Mouse (Mus musculus) limb, embryonic 15.5 days (tissue): Measurements from ENCODE around the gene Samd11. TPM values are rescaled to one million over a fixed set of nuclear protein-coding genes. Genes with fewer than 3 reads are reported as not detected.

ENCODE experiments used
- ATAC-seq: fragments of 200-750 bp; cut with Nextera tagmentation; 2 replicates; pipeline ENCODE4 v1.8.0; 2017; ENCODE audit warnings: low read depth, moderate TSS enrichment; ENCODE audit not compliant: insufficient number of reproducible peaks, low FRiP score, low TSS enrichment
- H3K27ac ChIP-seq: fragments of 300-500 bp; sonication (generic); 2 replicates; pipeline ENCODE4 v1.5.1; 2015; ENCODE audit warnings: moderate library complexity, mild to moderate bottlenecking, inconsistent platforms
- H3K27me3 ChIP-seq: fragments of 300-500 bp; sonication (generic); 2 replicates; pipeline ENCODE4 v1.6.1; 2015; ENCODE audit warnings: inconsistent platforms
- H3K36me3 ChIP-seq: fragments of 300-500 bp; sonication (generic); 2 replicates; pipeline ENCODE4 v1.6.1; 2015; ENCODE audit warnings: inconsistent platforms
- H3K4me1 ChIP-seq: fragments of 300-500 bp; sonication (generic); 2 replicates; pipeline ENCODE4 v1.6.1; 2015; ENCODE audit warnings: inconsistent platforms
- H3K4me2 ChIP-seq: fragments of 300-500 bp; sonication (generic); 2 replicates; pipeline ENCODE4 v1.6.1; 2015; ENCODE audit warnings: mild to moderate bottlenecking, inconsistent platforms
- H3K4me3 ChIP-seq: fragments of 300-500 bp; sonication (generic); 2 replicates; pipeline ENCODE4 v1.5.1; 2015; ENCODE audit warnings: mild to moderate bottlenecking, inconsistent platforms
- H3K9ac ChIP-seq: fragments of 300-500 bp; sonication (generic); 2 replicates; pipeline ENCODE4 v1.6.1; 2015; ENCODE audit warnings: inconsistent platforms
- H3K9me3 ChIP-seq: fragments of 300-500 bp; sonication (generic); 2 replicates; pipeline ENCODE4 v1.6.1; 2016; ENCODE audit warnings: inconsistent platforms
- WGBS: fragments of 180-500 bp; shearing (Covaris S2); methylation state at CpG from one replicate; pipeline ENCODE4 v1.1.7; 2015; 5-methylcytosine and 5-hydroxymethylcytosine counted together
- polyA plus RNA-seq: library from polyadenylated mRNA; unstranded; fragments of >200 nt; fragmentation: Nextera tagmentation; extraction: Ambion mirVana; gene quantifications from 2 replicates; pipeline ENCODE4 v1.2.1, GENCODE M21; 2015

Gene Samd11
- polyA plus RNA-seq, 1 experiment from 2014 or later: 0.83 TPM

DNA sequence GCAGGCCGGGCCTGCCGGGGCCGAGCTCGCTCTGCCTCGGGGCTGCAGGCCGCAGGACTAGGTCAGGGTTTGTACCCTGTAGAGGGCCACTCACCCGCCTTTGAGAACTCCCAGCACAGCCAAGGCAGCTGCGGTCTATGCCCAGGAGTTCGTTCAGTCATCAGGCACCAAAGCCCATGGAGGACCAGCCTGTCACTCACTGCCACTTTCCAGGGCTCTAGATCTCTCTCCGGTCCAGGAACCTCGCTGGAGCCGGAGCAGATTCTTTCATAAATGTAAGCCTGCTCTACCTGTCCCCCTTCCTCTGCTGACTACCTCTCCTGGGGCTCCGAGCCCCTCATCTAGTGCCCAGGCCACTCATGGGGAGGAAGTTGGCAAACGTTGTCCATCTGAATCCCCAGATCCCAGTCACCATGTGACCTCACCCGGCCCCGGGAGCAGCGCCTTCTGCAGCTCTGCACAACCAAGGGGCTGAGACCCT lies 21.4 kb downstream of the Samd11 start:
- no peak for ATAC-seq
- H3K9ac ChIP-seq: peak overlapping the region; percentile 74
- H3K9me3 ChIP-seq: no peaks in the 10 kb centered on the region
- peak overlapping the region; percentile 48 for H3K4me3 ChIP-seq
- no peaks in the 10 kb centered on the region for H3K27me3 ChIP-seq
- peaks cover 25% of the 10 kb centered on the region for H3K4me1 ChIP-seq
- peak overlapping the region; percentile 92 for H3K4me2 ChIP-seq
- WGBS: 4% methylated on average over 17 of the region's 17 CpGs
- H3K36me3 ChIP-seq: peaks cover 56% of the 10 kb centered on the region
- peak overlapping the region; percentile 61; the same call in 1 of the 2 replicates for H3K27ac ChIP-seq

DNA sequence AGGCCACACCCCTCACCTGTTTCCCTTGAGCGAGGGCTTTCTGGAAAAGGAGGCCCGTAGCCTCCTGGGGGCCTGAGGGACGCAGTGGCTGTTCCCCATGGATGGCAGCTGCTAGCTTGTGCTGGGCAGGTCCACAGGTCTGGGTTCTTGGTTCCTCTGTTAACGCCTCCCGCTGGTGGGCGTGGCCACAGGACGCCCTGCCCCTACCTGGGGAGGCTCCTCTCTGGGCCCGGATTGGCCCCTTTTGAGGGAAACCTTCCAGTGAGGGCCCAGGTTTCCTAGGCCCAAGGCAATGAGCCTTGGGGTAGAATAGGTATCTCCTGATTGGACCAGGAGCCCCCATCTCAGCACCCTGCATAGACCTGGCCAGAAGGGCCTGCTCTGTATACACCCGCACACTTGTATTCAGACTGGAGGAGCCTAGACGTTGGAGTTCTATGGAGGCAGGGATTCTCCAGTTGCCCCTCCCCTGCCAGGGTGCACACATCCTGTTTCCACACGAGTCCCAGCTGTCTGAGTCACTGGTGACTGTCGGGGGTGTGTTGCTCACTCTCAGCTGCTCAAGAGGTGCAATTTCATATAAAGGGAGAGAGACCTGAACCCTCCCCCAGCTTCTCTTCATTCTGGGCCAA lies 26.9 kb downstream of the Samd11 start:
- H3K27me3 ChIP-seq: no peaks in the 10 kb centered on the region
- H3K4me1 ChIP-seq: peaks cover 18% of the 10 kb centered on the region
- H3K9me3 ChIP-seq: no peaks in the 10 kb centered on the region
- WGBS: 23% methylated on average over 12 of the region's 12 CpGs
- ATAC-seq: peak; percentile 4; the same call in 1 of the 2 replicates
- peaks cover 44% of the 10 kb centered on the region for H3K36me3 ChIP-seq
- peak overlapping the region; percentile 77 for H3K27ac ChIP-seq
- H3K4me2 ChIP-seq: peak overlapping the region; percentile 32
- H3K9ac ChIP-seq: 0 out of 2 replicates have a peak overlapping the region, but pooled peaks have one; percentile 11
- peak overlapping the region; percentile 29 for H3K4me3 ChIP-seq

DNA sequence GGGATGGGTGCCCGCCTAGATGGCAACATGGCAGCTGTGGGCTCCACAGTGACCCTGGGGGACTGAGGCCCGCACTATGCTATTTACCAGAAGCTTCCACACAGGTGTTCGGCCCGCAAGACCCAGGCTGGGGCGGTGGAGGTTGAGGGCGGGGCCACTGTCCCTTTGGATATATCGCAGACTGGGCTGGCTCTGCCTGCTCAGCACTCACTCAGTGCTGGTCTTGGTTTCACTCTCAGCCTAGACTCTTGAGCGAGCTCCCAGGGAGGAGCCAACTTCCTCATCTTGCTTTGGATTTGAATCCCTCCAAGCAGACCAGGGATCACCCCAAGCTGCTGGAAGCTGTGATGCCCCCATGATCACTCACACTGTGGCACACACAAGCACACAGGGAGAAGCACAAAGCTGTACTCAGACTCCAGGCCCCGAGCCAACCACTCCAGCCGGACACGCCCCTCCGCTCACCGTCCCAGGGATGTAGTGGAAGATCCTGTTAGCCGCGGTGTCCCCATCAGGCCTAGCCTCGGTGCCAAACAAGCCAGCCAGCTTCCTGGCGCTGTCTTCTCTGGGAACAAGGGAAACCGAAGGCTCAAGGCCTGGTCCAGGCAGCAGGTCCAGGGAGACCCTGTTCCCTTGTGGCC lies 27.6 kb downstream of the Samd11 start:
- H3K4me2 ChIP-seq: peak overlapping the region; percentile 32
- peaks cover 40% of the 10 kb centered on the region for H3K36me3 ChIP-seq
- H3K4me3 ChIP-seq: peak overlapping the region; percentile 29
- 25% methylated on average over 18 of the region's 18 CpGs for WGBS
- 0 out of 2 replicates have a peak, but pooled peaks have one; percentile 1 for ATAC-seq
- no peaks in the 10 kb centered on the region for H3K9me3 ChIP-seq
- no peak overlapping the region for H3K9ac ChIP-seq
- peak overlapping the region; percentile 77 for H3K27ac ChIP-seq
- H3K27me3 ChIP-seq: no peaks in the 10 kb centered on the region
- H3K4me1 ChIP-seq: peaks cover 12% of the 10 kb centered on the region

DNA sequence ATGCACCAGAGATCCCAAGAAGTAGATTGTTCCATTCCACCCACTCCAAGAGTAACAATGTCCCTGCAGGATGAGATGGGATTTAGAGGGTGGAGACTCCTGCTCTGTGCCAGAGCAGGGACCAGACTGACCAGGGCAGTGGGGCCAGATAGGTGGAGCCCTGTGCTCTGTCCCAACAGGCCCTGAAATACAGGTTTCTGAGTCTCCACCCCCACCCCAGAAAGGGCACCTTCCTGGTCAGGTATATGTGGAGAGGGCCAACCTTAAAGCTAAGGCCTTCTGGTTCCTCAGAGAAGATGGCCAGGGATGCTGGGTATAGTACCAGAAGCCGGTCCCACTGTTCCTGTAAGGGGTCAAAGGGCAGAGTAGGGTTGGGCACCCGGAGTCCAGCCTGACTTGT lies 31.2 kb downstream of the Samd11 start:
- H3K27ac ChIP-seq: no peak overlapping the region
- H3K36me3 ChIP-seq: peaks cover 5% of the 10 kb centered on the region
- H3K9ac ChIP-seq: no peak overlapping the region
- no peaks in the 10 kb centered on the region for H3K9me3 ChIP-seq
- H3K4me3 ChIP-seq: no peak overlapping the region
- ATAC-seq: no peak
- no peaks in the 10 kb centered on the region for H3K27me3 ChIP-seq
- no peak overlapping the region for H3K4me2 ChIP-seq
- H3K4me1 ChIP-seq: peaks cover 12% of the 10 kb centered on the region
- WGBS: 87% methylated on average over 2 of the region's 2 CpGs

DNA sequence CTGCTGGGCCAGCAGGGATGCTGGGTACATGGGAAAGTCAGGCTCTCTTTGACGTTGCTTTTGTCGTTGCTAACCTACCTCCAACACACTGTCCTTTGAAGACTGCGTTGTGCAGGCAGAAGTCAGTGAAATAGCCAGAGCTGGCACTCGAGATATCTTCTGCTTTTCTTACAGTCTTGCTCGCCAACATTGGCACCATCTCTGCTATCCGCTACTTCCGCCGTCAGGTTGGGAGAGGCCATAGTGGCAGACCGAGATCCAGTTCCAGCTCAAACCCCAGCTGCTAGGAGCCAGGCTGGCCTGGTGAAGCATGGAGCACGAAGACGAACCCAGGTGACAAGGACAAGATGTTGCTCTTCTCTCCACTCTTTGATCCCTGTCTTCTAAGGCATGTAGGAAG lies 35.5 kb downstream of the Samd11 start:
- 88% methylated on average over 11 of the region's 11 CpGs for WGBS
- H3K36me3 ChIP-seq: no peaks in the 10 kb centered on the region
- no peaks in the 10 kb centered on the region for H3K9me3 ChIP-seq
- H3K9ac ChIP-seq: no peak overlapping the region
- H3K4me1 ChIP-seq: no peaks in the 10 kb centered on the region
- H3K27ac ChIP-seq: no peak overlapping the region
- ATAC-seq: no peak
- H3K4me2 ChIP-seq: no peak overlapping the region
- no peaks in the 10 kb centered on the region for H3K27me3 ChIP-seq
- no peak overlapping the region for H3K4me3 ChIP-seq

DNA sequence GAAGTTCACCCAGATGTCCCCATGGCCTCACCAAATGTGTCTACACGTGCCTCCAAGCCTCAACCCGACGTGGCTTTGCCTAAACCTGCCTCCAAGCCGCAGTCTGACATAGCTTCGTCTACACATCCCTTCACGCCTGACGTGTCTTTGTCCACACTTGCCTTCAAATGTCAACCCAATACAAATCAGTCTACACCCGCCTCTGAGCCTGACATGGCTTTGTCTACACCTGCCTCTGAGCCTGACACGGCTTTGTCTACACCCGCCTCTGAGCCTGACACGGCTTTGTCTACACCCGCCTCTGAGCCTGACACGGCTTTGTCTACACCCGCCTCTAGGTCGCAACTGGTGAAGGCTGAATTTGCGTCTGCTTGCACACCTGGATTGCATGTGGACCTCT lies 37.6 kb downstream of the Samd11 start:
- WGBS: 66% methylated on average over 16 of the region's 16 CpGs
- no peaks in the 10 kb centered on the region for H3K36me3 ChIP-seq
- ATAC-seq: no peak

DNA sequence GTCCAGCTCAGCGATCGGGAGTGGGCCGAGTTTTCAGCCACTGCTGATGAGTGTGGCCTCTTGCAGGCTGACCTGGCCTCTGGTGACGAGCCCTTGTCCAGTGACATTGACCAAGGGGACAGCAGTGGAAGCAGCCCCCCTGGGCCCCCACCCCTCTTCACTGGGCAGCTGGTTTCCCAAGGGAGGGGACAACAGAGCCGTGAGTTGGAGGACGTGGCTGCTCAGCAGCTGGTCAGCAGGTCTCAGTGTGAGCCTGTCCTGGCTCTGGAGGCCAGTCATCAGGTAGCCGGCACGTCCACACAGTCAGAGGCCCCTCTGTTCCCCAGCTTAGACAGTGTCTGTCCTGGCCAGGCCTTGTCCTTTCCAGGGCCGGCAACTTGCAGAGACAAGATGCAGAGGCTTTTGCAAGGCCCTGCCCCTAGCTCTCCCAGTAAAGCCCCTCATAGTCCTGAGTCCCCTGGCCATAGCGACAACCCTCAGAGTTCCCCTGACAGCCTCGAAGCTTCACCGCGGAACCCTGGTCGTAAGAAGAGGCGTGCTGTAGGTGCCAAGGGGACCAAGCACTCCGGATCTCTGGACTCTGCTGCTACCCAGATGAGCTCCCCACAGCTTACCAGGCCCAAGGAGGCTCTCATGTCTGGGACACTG lies 38.3 kb downstream of the Samd11 start:
- Histone ChIP-seq H3K27me3 (no peaks in the 10 kb centered on the region), H3K4me3 (no peak overlapping the region), H3K36me3 (no peaks in the 10 kb centered on the region), H3K4me1 (no peaks in the 10 kb centered on the region), H3K9ac (no peak overlapping the region), H3K27ac (no peak overlapping the region), H3K4me2 (no peak overlapping the region), H3K9me3 (no peaks in the 10 kb centered on the region)
- WGBS: 82% methylated on average over 16 of the region's 16 CpGs
- no peak for ATAC-seq

More for the DNA sequence above, 37.6 kb downstream of the Samd11 start:
- H3K9ac ChIP-seq: no peak overlapping the region
- H3K4me3 ChIP-seq: no peak overlapping the region
- no peak overlapping the region for H3K27ac ChIP-seq
- no peaks in the 10 kb centered on the region for H3K4me1 ChIP-seq
- no peaks in the 10 kb centered on the region for H3K9me3 ChIP-seq
- no peaks in the 10 kb centered on the region for H3K27me3 ChIP-seq
- H3K4me2 ChIP-seq: no peak overlapping the region

DNA sequence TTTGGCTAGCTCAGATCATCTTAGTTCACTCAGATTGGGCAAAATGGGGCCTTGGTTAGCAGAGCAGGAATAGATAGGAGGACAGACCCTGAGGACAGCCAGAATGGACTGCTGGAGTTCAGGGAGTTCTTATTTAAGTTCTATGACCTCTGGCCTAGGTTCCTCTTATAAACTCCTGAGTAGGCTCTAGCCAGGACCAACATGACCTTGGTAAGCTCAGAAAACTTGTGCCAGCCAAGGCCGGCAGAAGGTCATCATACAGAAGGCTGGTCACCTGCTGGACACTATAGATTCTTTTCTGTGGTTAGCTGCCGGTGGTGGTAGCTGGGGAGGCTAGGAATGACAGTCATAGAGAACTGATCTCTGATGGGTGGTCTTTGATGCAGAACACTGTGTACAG lies 39.3 kb downstream of the Samd11 start:
- H3K27ac ChIP-seq: no peak overlapping the region
- no peaks in the 10 kb centered on the region for H3K4me1 ChIP-seq
- no peaks in the 10 kb centered on the region for H3K27me3 ChIP-seq
- no peak overlapping the region for H3K4me3 ChIP-seq
- no peak overlapping the region for H3K9ac ChIP-seq
- no peak for ATAC-seq
- no peaks in the 10 kb centered on the region for H3K36me3 ChIP-seq
- no peak overlapping the region for H3K4me2 ChIP-seq
- H3K9me3 ChIP-seq: no peaks in the 10 kb centered on the region
- WGBS: 89% methylated on average over 2 of the region's 2 CpGs

DNA sequence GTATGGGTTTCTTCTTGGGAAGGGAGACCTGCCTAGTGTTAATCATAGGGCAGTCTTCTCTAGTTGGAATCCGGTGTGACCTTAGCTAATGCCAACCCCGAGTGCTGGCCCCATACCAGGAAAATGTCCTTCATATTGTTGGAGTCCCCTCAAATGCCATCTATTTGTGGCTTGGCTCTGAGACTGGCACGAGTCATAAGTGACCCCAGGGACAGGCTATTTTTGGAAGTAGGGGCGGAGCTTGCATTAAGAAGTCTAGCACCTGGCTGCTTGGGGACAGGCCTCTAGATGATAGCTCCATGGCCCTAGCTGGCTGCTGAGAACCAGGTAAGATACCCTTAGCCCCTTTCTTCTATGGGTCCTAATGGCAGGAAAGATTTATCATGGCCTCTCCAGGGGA lies 39.8 kb downstream of the Samd11 start, which contains the start of gene Perm1:
Gene Perm1, plus strand, starts transcription at position 220 of the 400 bp plus-strand sequence.
- ATAC-seq: no peak
- no peak within 1 kb of the TSS for H3K27ac ChIP-seq
- H3K9me3 ChIP-seq: no peaks in the 10 kb centered on the region
- no peaks in the 10 kb centered on the region for H3K36me3 ChIP-seq
- H3K4me3 ChIP-seq: no peak within 1 kb of the TSS
- no peak within 1 kb of the TSS for H3K9ac ChIP-seq
- H3K4me2 ChIP-seq: no peak within 1 kb of the TSS
- WGBS: 70% methylated on average over 4 of the region's 4 CpGs
- no peaks in the 10 kb centered on the region for H3K27me3 ChIP-seq
- no peaks in the 10 kb centered on the region for H3K4me1 ChIP-seq

DNA sequence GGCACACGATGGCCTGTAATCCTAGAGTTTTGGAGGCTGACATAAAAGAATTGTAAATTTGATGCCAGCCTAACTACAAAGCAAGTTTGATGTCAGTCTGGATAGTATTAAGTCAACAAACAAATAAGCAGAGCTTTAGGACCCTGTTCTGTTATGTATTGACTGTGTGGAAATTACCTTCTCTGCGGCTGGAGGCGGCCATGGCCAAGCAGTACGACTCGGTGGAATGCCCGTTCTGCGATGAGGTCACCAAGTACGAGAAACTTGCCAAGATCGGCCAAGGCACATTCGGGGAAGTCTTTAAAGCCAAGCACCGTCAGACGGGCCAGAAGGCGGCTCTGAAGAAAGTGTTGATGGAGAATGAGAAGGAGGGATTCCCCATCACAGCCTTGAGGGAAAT lies 42.3 kb downstream of the Samd11 start:
- H3K27ac ChIP-seq: no peak overlapping the region
- H3K4me1 ChIP-seq: no peaks in the 10 kb centered on the region
- WGBS: 84% methylated on average over 13 of the region's 13 CpGs
- no peak for ATAC-seq
- H3K27me3 ChIP-seq: no peaks in the 10 kb centered on the region
- H3K4me3 ChIP-seq: no peak overlapping the region
- no peak overlapping the region for H3K9ac ChIP-seq
- H3K9me3 ChIP-seq: no peaks in the 10 kb centered on the region
- no peak overlapping the region for H3K4me2 ChIP-seq
- H3K36me3 ChIP-seq: no peaks in the 10 kb centered on the region

DNA sequence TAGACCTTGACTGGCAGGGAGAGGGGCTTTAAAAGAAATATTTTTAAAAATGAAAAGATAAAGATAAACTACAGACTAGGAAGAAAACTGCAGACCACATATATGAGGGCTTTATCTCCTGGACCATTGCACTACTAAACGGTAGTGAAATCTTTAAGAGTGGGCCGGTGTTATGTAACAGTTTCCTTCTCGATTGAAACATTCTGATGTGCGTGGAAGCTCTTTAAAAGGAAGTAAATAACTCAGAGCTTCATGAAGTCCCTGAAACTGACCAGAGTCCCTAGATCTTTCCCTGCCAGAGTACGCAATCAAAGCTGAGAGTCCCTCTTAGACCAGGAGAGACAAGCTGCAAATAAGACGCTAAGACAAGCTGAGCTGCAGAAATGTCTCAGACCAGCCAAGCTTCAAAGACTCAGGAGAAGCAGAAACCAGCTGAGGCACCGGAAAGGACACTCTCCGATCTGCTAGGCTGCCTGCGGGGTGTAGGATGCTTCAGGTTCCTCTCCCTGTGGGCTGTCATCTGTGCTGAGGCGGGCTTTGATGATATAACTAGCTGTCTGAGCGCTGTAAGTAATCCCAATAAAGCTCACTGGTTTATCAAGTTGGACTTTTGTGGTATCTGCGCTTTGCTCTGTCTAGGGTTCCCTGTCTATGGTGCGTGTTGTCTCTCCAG lies 45.4 kb downstream of the Samd11 start:
- Histone ChIP-seq H3K9ac (no peak overlapping the region), H3K4me3 (no peak overlapping the region), H3K9me3 (no peaks in the 10 kb centered on the region), H3K4me2 (no peak overlapping the region), H3K27me3 (peaks cover 2% of the 10 kb centered on the region), H3K36me3 (no peaks in the 10 kb centered on the region), H3K4me1 (no peaks in the 10 kb centered on the region), H3K27ac (no peak overlapping the region)
- WGBS: 69% methylated on average over 13 of the region's 13 CpGs
- ATAC-seq: no peak
